8 mouse cellular contexts compared by ENCODE assay signal in genomic region chr2:91361068-91361528, GRCm38 (mm10).
A peak's percentile ranks its signal among the peaks of the same experiment; 100 is the strongest.
DNase-seq lines count a peak whose midpoint lies in the region; ATAC-seq and TF ChIP-seq lines count a peak whose summit lies in the region.

No protein-coding gene starts in this region.

- peak overlapping the region; percentile 31; the same call in 1 of the 2 replicates for H3K4me2 ChIP-seq in kidney, postnatal 0 days (ENCODE audit: low read length)
- peak overlapping the region; percentile 32 for H3K4me2 ChIP-seq in stomach, postnatal 0 days (replicated peaks; ENCODE audit: low read depth)

- no peak overlapping the region for H3K9ac ChIP-seq in kidney, postnatal 0 days (ENCODE audit: low read depth, low read length)
- no peak overlapping the region for H3K9ac ChIP-seq in stomach, postnatal 0 days (ENCODE audit: low read length)

- H3K27ac ChIP-seq in kidney, postnatal 0 days: peak overlapping the region; percentile 60
- peak overlapping the region; percentile 79 for H3K27ac ChIP-seq in stomach, postnatal 0 days (replicated peaks)

- TF ChIP-seq EP300 in stomach, postnatal 0 days (optimal IDR thresholded peaks at IDR 0.05): no peak

- peaks cover 8% of the 10 kb centered on the region for H3K4me1 ChIP-seq in kidney, postnatal 0 days (replicated peaks; ENCODE audit: insufficient read depth, low read length)
- no peaks in the 10 kb centered on the region; the same call in 1 of the 2 replicates for H3K4me1 ChIP-seq in stomach, postnatal 0 days (replicated peaks; ENCODE audit: control insufficient read depth, insufficient read depth)

- DNase-seq in adrenal gland, postnatal 14 days: peak; percentile 31
- DNase-seq in adrenal gland, adult (ENCODE audit: inconsistent age in 2 of 2, low spot score in 1 of 2): no peak
- DNase-seq in ovary, postnatal 14 days (ENCODE audit: low spot score): peak; percentile 20
- DNase-seq in ovary, postnatal 10 days (ENCODE audit: low spot score): no peak
- peak; percentile 68 for DNase-seq in kidney, postnatal 0 days (ENCODE audit: low spot score)
- peak; percentile 26 for DNase-seq in stomach, postnatal 0 days (ENCODE audit: low spot score)
- DNase-seq in MN1 (ENCODE audit: low spot score): no peak

- no peaks in the 10 kb centered on the region for H3K36me3 ChIP-seq in kidney, postnatal 0 days (ENCODE audit: insufficient read depth, low read length)
- H3K36me3 ChIP-seq in stomach, postnatal 0 days (ENCODE audit: control insufficient read depth, insufficient read depth, low read length): no peaks in the 10 kb centered on the region

- ATAC-seq in kidney, postnatal 0 days (replicated peaks; ENCODE audit: low FRiP score, low read depth): no peak
- peak; percentile 54; the same call in 1 of the 2 replicates for ATAC-seq in stomach, postnatal 0 days (ENCODE audit: low FRiP score, low TSS enrichment)
- ATAC-seq in activated CD4-positive, CD25-positive, alpha-beta regulatory T cell, adult 4 months: no peak

- no peak for TF ChIP-seq CTCF in kidney, postnatal 0 days (IDR thresholded peaks at IDR 0.05; ENCODE audit: low read depth)
- TF ChIP-seq CTCF in stomach, postnatal 0 days (IDR thresholded peaks at IDR 0.05; ENCODE audit: low read depth): no peak

- no peaks in the 10 kb centered on the region for H3K27me3 ChIP-seq in kidney, postnatal 0 days (ENCODE audit: insufficient read depth, low read length)
- H3K27me3 ChIP-seq in stomach, postnatal 0 days (ENCODE audit: control insufficient read depth, insufficient read depth, low read length): no peaks in the 10 kb centered on the region

- no peak overlapping the region for H3K4me3 ChIP-seq in kidney, postnatal 0 days (replicated peaks; ENCODE audit: low read depth, low read length)
- no peak overlapping the region for H3K4me3 ChIP-seq in stomach, postnatal 0 days (ENCODE audit: low read depth, low read length)

- H3K9me3 ChIP-seq in kidney, postnatal 0 days (replicated peaks; ENCODE audit: low read length): no peaks in the 10 kb centered on the region
- no peaks in the 10 kb centered on the region for H3K9me3 ChIP-seq in stomach, postnatal 0 days (ENCODE audit: control insufficient read depth, low read length)

- 10% methylated on average over 4 of the region's 4 CpGs for WGBS in kidney, postnatal 0 days
- WGBS in stomach, postnatal 0 days: 13% methylated on average over 4 of the region's 4 CpGs

Comparison
In these comparisons a context has a peak if more than half of its experiments do, and no peak if none do; other contexts are left out.
1. DNase-seq: peak in adrenal gland, postnatal 14 days (single experiment), ovary, postnatal 14 days (single experiment), kidney, postnatal 0 days (single experiment) and stomach, postnatal 0 days (single experiment); none in adrenal gland, adult (0 of 2), ovary, postnatal 10 days (single experiment) and MN1 (single experiment).